Mouse (Mus musculus) thymus, postnatal 10 days (tissue): Measurements from ENCODE around the gene Slfn9.
"Not testable (repeated sequence)": the region's sequence is repeated elsewhere in the genome, so short reads cannot be mapped to it uniquely, and the experiment has no call there.

Experiments
- DNase-seq, 2 experiments: peaks; one replicate each; pipeline ENCODE4 v3.0.0; 2021; ENCODE audit warnings: low spot score in 2 of 2

Gene Slfn9

DNA sequence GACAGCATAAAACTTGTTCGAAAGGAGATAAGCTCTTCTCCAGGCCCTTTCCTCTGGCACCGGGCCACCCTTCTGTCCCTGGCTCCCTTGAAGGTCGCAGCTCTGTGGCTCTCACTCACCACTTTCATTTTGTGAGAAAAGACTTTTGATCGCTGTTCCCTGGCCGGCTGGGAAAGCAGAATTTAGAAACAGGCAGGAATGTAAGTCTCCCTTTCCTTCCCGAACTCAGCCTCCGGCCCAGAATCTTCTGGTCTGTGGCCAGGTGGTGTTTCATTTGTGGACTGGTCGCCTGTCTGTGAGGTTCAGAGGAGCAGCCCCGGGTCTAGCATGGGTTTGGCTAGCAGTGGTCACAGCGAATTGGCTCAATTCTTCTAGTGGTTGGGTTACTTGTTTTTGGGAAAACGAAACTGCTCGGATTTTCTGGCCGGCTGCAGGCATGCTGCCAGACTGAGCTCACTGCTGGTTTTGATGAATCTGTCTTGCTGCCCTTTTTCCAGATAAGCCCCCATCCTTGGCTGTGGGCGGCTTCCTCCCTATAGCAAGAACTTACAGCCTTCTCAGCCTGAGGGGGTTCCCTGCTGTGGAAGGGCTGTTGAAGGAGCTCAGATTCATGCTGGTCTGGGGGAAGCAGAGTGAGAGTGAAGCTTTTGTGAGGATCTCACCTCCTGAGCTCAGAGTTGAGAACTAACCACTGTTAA lies at the start of gene Slfn9:
Gene Slfn9 (minus strand): TSS at position 362 of the 698 bp plus-strand sequence.
- peak; percentile 8 to 31 for DNase-seq

DNA sequence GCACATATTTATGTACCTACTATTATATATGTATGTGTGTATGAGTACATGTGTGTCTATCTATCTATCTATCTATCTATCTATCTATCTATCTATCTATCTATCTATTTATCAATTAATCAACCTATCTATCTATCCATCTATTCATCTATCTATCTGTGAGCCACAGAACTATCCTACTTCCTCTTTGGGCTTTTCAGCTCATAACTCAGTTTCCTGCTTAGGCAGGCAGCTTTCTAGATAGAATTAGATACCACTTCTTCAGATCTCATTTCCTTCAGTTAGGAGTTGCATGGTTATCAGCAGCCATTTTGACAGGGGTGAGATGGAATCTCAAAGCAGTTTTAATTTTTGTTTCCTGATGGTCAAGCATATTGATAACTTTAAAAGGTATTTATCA lies 49.4 kb upstream of the Slfn9 start:
- DNase-seq = no peak

DNA sequence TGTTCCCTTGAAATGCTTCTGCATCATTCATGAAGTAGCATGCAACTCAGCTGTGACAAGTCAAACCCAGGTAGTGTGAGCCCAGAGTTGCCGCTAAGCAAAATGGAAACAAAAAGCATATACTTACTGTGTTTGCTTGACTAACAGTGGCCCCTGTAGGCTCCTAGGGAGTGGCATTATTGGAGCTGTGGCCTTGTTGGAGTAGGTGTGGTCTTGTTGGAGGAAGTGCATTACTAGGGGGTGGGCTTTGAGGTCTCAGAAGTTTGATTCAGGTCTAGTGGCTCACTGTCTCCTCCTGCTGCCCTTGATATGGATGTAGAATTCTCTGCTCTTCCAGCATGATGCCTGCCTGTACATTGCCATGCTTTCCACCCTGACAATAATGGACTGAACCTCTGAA lies 48.7 kb upstream of the Slfn9 start:
- DNase-seq = peak; percentile 63 to 65

DNA sequence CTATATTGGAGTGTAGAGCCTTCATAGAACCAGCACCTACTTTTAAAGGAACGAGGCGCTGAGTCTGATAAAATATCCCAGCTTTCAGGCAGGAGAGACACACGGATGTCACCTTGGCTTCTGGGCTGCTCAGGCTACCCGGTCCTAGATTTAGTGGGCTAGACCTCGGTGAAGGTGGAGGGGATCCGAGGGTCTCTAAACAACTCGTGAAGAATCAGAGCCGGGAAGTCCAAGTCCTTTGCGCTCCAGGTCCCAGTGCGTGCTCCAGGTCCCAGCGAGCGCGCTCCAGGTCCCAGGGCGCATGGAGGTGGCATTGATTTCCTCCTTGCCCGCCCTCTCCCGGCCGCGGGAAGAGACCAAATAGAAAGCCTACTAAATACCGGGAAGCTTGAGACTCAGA lies 48.2 kb upstream of the Slfn9 start:
- DNase-seq = no peak

DNA sequence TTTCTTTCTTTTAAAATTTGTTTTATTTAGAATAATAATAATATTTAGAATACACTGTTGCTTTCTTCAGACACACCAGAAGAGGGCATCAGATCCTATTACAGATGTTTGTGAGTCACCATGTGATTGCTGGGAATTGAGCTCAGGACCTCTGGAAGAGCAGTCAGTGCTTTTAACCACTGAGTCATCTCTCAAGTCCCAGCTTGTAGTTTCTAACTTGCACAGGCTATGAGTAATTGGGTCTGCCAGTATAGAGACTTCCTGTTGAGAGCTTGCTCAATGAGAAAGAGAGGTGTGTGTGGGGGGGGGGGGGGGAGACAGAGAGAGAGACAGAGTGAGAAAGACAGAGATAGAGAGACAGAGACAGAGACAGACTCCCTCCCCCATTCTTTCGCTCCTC lies 47.5 kb upstream of the Slfn9 start:
- DNase-seq = no peak

DNA sequence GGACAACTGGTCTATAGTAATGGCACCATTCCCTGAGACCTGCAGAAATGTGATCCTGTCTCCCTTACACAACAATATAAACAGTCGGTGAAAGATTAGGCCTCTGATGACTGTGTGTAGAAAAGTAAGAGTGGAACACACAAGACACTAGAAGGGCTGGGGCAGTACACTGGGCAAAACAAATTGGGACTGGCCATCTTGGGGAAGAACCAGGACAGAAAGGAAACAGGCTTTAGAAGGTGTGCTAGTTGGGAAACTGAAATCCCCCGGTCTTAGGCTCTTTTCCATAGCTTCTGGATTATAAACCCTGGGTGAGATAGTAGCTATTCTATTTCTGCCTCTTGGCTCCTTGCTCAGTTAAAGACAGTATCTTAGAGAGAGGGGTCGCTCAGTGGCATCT lies 47.1 kb upstream of the Slfn9 start:
- DNase-seq = not testable (repeated sequence)

DNA sequence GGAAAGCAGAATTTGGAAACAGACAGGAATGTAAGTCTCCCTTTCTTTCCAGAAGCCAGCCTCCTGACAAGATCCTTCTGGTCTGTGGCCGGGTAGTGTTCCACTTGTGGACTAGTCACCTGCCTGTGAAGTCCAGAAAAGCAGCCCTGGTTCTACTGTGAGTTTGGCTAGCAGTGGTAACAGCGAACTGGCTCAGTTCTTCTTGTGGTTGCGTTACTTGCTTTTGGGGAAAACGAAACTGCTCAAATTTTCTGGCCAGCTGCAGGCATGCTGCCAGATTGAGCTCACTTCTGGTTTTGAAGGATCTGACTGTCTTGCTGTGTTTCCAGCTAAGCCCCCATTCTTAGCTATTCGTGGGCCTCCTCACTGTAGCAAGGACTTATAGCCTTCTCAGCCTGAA lies 29.0 kb upstream of the Slfn9 start, which contains the start of gene Slfn8:
Gene Slfn8 (minus strand): TSS at position 190 of the 400 bp plus-strand sequence.
- peak; percentile 29 to 46 for DNase-seq

DNA sequence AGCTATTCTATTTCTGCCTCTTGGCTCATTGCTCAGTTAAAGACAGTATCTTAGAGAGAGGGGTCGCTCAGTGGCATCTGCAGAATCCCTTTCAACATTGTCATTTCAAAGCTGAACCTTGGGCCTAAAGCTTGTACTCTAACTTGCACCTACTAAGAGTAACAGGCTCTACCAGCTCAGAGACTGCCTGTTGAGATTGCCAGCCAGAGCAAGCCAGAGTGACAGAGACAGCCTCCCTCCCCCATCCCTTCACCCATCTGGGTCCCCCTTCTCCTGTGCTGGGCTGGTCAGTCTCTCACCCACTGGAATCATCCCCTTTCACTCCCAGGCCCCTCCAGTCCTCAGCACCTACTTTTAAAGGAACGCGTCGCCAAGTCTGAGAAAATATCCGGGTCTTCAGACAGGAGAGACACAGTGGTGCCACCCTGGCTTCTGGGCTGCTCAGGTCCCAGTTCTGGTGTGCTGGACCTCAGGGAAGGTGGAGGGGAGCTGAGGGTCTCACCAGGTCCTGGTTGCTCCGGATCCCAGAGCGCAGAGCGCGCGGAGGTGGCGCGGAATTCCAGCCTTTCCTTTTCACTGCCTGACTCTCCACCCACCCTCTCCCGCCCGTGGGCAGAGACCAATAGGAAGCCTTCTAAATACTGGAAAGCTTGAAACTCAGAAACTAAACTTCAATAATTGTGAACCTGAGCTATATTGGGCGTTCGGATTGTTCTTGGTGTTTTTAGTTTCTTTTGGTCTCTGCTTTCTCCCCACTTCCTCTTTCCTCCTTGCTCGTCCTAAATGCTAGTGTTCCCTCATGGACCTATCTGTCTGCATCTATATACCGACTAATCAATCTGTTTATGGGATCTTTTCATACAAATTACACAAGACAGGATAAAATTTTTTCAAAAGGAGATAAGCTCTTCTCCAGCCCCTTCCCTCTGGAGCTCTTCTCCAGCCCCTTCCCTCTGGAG lies 28.2 kb upstream of the Slfn9 start:
- DNase-seq = not testable (repeated sequence)

DNA sequence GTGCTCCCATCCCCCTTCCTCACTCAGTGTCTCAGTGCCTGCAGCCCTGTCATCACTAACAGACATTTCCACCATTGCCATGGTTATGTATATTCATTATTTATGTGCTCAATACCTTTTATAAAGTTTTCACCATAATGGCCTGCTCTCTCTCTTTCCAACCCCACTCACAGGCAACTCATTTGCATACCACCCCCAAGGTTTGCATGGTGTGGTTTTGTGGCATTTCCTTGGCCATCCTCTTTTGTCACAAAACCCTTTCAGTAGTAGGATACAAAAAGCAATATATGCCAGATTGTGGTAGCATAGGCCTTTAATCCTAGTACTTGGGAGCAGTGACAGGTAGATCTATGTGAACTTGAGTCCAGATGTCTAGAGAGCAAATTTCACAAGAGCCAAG lies 24.5 kb upstream of the Slfn9 start:
- DNase-seq = no peak

DNA sequence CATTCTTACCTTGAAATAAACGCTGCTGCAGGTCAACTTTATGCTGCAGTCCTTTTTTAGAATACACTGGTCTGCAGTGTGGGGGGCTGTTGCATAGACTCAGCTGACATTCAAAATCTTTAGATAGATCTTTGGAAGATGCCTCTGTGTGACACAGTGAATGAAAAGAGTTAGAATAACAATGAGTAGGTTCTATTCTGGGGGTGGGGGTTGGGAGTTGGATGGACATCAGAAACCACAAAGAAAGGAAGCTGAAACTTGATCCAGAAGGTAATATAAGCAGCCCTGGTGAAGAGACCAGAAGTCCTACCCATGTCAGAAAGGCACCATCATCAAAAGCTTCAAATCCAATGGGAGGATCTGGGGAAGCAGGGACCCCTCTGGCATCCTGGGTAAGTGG lies 21.7 kb upstream of the Slfn9 start:
- no peak for DNase-seq

DNA sequence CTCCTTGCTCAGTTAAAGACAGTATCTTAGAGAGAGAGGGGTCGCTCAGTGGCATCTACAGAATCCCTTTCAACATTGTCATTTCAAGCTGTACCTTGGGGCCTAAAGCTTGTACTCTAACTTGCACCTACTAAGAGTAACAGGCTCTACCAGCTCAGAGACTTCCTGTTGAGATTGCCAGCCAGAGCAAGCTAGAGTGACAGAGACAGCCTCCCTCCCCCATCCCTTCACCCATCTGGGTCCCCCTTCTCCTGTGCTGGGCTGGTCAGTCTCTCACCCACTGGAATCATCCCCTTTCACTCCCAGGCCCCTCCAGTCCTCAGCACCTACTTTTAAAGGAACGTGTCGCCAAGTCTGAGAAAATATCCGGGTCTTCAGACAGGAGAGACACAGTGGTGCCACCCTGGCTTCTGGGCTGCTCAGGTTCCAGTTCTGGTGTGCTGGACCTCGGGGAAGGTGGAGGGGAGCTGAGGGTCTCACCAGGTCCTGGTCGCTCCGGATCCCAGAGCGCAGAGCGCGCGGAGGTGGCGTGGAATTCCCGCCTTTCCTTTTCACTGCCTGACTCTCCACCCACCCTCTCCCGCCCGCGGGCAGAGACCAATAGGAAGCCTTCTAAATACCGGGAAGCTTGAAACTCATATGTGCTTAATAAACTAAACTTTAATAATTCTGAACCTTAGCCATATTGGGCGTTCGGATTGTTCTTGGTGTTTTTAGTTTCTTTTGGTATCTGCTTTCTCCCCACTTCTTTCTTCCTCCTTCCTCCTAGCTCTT lies 831 bp downstream of the Slfn9 start:
- peak; percentile 23 to 34 for DNase-seq

DNA sequence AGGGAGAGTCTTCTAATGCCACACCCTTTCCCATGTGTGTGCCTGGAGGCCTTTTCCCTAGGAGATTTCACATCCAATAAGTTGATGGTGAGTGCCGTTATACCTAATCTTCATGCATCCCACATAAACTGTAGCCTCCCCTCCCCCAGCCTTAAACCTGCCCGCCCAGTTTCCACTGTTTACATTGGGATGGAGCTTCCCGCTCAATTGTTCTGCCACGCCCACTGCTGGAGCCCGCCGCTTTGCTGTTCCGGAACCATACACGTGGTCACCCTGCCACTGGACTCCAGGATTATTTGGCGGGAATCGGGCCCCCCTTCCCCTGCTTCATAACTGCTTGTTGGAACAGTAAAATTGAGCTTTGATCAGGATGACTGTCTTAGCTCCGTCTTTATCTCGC lies 2.3 kb downstream of the Slfn9 start:
- DNase-seq = no peak

DNA sequence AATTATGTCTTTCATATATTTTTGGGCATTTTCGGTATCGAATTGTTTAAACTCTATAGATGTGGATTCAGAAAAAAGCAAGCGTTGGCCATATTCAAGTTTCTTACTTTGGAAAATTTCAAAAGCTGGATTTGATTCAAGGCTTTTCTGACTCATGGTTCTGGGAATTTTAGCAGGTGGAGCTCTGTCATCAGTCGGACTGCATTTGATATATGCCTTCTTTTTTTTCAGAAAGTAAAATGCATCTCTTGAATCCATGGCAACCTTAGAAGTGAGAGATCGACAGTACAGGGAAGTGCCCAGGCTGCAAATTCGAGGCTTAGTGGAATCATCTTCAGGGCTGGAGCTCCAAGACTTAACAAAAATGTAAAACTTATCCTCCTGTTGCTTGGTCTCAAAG lies 4.0 kb downstream of the Slfn9 start:
- DNase-seq = no peak

DNA sequence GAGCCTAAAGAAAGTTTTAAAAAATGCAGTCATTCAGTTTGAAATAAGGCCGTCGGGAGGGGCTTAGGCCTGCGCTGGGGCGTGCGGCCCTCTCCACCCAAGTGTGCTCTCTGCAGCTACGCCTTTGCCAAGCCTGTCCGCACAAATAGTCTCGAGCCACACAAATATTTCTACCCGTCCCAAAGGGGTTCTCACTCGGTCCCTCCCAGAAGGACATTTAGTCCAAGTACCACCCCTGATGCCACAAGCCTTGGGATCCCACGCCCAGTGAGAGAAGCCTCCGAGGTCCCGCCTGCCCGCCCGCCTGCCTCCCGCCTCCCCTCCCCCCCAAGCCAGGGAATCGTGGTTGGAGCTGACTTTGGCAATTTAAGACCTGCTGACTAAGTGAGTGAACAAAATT lies 8.4 kb downstream of the Slfn9 start:
- DNase-seq = no peak

DNA sequence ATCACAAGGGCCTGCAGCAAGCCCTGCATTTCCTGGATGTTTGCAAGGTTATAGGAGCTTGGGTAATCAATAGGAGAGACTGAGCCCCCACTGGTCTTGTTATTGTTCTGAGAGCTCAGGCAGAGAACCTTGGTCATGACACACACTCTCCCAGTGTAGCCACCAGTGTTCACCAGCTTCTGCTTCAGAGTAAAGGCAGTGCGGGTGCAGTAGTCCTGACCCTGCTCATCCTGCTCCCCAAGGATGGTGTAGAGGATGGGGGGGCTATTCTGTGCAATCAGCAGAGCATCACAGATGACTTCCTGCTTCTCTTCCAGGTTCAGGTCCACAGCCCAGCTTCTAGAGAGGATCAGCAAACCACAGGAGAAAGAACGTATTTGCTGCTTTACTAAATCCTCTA lies 9.2 kb downstream of the Slfn9 start:
- DNase-seq = not testable (repeated sequence)

DNA sequence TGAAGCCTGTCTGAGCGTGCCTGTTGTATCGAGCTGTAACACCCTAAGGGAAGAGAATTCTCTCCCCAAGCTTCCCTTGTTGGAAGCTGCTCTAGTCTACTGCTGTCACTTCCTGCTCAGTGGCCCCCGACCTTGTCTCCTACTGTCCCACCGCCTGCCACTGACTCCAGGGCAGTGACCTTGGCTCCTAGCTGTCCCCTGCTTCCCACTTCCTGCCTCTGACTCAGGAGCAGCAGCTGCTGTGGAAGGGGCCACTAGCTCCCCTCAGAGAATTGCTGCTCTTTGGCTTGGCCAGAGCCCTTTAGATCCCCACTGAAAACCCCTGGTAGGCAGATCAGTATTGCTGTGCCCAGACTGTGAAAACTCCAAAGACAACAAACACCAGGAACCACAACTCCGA lies 17.7 kb downstream of the Slfn9 start:
- no peak for DNase-seq

DNA sequence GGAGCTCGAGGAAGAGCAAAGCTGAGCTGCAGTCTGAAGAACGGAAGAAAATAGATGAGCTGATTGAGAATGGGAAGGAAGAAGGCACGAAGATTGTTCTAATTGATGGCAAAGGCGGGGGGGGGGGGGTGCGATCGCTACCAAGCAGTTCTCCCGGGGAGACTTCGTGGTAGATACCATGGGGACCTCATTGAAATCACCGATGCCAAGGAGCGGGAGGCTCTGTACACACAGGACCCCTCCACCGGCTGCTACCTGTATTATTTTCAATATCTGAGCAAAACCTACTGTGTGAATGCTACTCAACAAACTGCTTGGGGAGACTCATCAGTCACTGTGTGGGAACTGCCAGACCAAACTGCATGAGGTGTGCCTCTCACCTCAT lies 20.0 kb downstream of the Slfn9 start:
- DNase-seq = no peak

DNA sequence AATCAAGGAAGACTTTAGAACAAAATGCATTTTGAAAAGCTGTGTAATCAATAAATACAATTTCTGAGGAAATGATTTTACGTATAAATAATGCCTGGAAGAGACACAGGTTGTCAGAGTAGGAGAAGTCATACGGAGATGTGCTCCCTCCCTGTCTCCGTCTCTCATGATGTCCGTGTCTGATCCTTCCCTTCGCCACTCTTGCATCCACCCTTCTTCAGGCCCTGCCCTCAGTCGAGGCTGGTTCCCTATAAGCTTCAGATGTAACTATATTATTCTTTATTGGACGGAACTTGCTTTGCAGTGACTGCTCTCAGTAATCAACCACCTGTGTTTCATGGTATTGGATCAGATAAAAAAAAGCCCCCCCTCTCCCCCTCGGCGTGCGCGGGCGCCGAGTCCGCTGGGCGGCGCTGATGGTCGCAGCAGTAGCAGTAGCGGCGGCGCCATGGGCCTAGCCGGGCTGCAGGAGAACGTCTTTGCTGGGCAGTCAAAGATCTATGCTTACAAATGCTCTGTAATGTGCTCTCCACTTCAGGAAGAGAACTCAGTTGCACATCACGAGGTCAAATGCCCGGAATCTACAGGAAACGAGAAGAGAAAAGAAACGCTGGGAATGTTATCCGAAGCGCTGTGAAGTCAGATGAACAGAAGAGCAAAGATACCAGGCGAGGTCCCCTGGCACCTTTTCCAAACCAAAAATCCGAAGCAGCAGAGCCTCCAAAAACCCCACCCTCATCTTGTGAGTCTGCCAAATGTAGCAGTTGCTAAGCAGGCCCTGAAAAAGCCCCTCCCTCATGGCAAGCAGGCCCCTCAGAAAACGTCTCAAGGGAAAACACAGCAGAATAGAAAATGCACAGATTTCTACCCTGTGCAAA lies 20.7 kb downstream of the Slfn9 start:
- peak in 1 of 2 experiments; percentile 44 for DNase-seq

DNA sequence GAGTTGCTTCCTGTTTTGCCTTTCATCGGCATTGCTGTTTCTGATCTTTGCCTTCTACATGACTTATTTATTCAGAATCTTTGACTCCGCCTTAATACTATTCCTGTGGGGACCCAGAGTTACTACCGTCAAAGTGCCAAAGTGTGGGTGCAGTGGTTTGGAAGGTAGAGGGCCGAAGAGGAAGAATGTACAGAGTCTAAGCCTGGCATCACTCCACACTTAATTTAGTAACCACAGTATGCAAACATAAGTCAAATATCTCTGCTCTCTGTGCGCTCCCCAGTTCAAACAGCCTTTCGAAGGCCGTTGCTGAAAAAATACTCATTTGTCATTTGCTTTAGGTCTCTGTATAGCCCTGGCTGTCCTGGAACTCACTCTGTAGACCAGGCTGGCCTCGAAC lies 29.4 kb downstream of the Slfn9 start:
- no peak for DNase-seq

DNA sequence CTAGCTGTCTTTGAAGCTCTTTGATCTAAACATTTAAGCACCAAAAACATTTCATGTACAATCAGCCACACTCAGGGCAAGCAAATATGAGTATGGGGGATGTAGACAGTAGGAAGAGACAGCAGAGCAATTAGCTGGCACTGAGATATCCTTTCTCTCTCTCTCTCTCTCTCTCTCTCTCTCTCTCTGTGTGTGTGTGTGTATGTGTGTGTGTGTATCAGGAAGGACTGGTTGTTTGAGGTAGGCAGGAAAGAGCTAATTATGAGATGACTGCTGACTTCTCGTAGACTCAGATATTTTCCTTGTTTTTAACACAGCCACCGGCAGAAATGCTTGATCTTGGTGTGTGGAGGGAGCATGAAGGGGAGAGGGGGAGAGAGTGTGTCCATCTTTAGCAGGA lies 29.9 kb downstream of the Slfn9 start:
- no peak for DNase-seq

DNA sequence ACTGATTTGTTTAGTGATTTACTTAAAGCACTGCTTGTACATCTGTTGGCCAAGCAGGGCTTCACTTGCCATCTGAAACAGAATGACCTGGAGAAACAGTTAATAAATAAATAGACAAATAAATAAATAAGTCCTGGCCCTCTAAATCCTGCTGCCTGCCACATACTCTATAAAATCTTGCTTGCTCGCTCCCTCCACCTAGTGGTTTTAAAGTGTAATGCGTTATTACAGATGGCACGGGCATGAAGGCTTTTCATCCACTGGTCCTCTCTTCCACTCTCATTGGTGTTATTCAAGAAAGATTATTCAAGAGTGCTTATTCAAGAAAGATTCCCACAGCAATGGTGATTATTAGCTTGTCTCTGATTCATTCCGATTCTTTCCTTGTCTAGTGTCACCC lies 32.0 kb downstream of the Slfn9 start:
- DNase-seq = peak in 1 of 2 experiments; percentile 61
